Mouse (Mus musculus) CD8-positive naive resting alpha-beta T cell, adult 2 months (primary cell): ENCODE data around the gene Gm20683.
A peak's percentile ranks its signal among the peaks of the same experiment; 100 is the strongest.

Experiments used
- DNase-seq, 2 experiments: peaks; one replicate each; pipeline ENCODE4 v3.0.0; 2022; ENCODE audit warnings: low read depth in 2 of 2, low spot score in 2 of 2

The Gm20683 gene

DNA sequence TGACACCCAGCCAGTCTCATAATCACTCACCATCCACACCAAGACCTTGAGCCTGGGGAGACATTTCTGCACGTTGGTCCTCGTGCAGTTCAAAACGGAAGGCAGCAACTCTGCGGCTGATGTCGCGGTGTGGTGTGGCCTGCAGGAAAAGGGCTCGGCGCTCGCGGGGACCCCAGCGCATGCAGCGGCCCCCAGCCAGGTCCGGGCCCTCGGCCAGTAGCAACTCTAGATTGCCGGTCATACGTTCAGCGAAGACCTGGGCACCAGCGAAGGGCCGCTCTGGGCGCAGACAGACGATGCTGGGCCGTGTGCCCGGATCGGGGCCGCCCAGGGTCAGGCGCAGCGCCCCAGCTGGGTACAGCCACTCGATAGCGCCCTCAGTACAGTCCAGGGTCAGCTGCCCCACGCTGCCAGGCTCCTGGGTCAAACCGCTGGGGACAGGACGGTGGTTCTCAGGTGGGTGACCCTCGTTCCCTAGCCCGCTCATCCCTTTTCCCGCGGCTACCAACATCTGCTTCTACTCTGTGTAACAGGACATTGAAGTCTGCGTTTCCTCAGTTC, 45.3 kb downstream of the Gm20683 start:
- no peak for DNase-seq

DNA sequence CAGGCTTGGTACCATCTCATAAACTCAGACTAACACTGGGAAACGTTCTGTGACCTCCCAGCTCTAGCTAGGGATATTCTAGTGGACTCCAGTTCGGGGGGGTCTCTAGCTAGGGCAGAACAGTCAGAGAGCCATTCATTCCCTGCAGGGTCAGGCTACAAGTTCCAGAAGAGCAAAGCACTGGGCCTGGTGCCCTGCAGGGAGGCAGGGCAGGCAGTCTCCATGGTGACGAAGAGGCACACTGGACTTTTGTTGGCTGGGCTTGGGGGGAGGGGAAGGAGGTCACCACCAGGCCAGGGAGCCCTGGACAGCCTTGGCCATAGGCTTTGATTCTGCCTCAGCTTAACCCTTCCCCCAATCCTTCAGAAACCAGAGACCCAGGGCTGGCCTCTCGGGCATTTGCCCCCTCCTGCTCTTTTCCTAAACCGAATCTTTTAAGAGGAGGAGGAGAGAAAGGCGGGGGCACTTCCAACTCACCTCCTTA, 45.9 kb downstream of the Gm20683 start, which contains the start of gene AC134908.4:
Gene AC134908.4, minus strand, starts transcription at position 51 of the 484 bp plus-strand sequence.
- no peak for DNase-seq

DNA sequence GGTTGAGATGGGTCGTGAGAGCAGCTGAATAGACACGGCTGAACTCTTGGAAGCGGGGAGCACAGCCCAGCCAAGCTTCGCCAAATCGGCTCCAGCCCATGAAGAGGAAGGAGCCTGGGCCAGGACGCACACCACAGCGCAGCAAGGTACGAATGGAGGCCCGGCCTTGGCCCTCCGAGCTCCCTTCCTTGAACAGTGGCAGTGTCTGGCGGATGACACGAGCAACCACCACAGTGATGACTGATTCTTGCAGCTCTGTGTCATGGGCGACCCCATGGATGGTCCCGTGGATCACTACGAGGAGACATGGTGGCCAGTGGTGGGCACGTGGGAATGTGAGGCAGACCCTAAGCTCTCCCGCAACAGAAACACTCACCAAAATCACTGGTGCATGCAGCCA, 46.6 kb downstream of the Gm20683 start:
- no peak for DNase-seq

DNA sequence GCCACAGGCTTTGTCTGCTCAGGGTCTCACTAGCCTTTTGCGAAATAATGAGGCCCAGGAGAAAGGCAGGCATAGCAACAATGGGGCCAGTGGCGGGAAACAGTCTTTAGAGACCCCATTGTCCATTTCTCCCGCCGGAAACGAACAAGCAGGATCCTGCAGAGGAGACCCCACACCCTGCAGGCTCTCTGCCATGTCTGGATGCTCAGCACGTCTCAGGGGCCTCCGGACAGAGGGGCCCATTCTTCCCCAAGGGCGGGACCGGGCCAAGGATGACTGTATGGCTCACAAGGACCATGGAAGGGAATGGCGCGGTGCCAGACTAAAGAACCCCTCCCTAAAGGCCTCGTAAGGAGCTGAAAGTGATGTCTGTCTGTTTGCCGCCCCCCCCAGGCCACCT, 47.4 kb downstream of the Gm20683 start:
- no peak for DNase-seq

DNA sequence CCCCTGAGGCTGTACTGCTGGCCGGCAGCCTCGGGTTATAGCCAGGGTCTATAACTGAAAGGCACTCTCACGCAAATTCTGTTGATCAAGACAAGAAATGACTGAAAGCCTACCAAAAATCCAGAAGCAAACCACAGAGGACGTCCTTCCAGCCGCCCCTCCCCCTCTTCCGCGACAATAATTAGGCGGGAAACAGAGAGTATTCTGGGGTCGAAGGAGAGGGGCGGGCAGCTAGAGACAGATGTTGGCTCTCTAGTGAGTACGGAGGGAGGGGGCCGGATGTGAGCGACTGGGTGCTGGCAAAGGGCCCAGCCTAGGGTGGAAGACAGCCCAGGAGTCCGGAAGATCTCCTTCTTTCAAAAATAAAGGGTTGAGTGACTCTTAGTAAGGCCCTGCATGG, 48.9 kb downstream of the Gm20683 start, which contains the start of gene Fam173a:
Gene Fam173a, minus strand, starts transcription at position 287 of the 400 bp plus-strand sequence.
- DNase-seq: peak; percentile 63 to 75

DNA sequence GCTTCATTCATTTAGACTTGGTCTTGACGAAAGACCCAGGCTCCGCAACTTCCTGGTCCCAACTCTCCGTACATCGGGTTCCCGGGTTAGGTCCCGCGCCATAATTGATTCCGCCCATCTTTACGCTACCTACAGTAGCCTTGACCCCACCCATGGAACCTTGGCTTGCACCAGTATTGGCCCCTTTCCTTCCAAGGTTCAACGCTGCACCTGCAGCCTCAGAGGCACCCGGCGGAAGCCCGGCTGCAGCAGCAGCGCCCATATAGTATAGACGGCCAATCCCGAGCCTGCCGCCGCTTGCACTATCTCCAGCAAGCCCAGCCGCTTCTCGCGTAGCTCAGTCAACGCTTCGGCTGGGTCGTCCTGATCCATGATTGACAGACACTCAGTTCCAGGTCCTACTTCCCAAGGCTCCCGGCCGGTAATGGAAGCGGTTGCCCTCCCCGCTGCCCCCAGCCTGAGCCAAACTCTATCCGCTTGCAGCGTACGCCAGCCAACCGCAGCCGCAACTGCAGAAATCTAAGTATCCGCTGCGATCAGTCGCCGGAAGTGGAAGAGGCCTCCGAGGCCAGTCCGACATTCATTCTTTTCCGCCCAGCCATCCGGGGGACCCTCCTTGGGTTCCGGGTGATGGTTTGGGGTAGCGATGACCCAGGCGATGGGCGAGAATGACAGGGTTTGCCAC, 49.6 kb downstream of the Gm20683 start:
- DNase-seq: peak; percentile 80 to 87

DNA sequence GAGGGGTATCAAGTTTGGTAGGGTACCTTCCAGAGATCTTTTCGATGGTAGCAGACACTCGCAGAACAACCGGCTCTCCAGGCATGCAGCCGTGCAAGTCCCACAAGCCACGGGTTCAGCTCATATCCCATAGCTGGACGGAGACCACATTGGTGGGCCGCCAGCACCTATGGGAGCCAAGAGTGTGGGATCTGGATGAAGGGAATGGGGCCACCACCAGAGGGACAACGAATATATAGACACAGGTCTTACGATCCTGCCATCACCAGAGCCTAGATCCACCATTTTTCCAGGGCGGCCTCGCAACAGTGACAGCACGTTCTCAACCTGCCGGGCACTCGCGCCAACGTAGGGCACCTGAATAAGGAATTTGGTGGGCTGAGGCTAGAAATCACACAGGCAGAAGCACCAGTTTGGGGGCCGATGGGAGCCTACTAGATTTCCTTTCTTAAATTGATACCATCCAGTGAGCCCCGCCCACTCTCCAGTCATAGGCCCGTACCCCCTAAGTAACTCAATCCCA, 50.2 kb downstream of the Gm20683 start:
- DNase-seq: no peak

DNA sequence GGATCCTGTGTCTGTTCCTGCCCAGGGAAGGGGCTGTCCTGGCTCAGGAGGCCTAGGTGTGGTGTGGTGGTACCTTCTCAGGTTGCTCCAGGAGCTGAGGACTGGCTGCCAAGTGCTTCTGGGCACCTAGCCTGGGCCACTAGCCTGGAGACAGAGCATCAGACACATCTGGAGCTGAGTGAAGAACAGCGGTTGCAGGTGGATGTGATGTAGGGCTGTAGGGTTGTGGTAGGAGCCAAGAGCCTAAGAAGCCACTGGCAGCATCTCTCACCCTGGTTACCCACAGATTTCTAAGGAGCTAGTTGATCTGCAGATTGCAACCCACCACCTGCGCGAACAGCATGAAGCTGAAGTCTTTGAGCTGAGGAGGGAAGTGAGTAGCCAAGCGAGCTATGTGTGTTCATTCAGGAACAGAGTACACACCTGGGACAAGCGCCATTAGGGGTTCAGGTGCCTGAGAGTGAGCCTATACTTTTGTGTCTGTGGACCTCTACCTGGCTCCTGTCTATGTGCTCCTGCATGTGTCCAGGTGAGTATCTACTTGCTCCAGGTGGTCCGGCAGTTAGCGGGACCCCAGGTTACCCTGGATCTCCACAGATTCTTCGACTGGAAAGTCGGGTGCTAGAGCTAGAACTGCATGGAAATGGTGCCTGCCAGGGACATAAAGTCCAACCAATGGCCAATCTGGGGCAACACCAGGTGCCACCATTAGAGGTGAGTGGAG, 54.6 kb downstream of the Gm20683 start:
- DNase-seq: no peak

DNA sequence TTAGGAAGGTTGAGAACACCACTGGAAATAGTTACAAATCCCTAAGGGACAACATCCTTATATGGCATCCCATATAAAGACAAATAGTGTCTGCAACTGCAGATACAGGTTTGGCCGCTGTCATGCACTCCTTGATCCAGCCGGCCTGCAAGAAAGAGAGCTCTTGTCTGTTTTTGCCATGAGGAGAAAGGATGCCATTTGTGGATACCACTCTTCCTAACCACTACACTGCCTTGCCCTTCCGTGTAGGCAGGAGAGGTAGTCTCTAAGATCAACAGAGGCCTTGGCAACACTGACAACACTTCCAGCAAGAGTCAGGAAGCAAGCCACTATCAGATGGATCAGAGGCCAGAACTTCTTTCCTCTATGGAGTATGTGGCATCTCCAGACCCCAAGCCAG, 55.3 kb downstream of the Gm20683 start, which contains the start of gene Ccdc78:
Gene Ccdc78, plus strand, starts transcription at position 301 of the 400 bp plus-strand sequence.
- no peak for DNase-seq

DNA sequence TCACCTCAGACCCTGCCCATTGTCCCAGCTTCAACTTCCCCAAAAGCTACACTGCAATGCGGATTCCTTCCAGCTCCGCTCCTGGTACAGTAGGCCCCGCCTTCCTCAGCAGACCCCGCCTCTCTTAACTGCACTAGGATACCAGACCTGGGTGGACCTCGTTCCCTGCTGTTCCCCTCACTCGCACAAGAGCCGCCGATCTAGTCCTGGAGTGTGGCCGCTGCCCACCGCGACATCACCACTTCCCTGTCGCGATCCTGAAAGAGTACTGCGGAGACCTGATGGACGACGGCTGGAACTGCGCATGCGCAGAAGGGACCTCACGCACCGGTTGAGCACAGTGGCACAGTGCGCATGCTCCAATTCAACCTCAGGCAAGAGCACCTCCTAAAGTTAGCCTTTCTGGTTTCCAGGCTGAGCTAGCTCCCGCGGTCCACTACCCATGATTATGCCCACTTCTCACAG, 56.2 kb downstream of the Gm20683 start, which contains the start of gene Haghl:
Gene Haghl, minus strand, starts transcription at position 393 of the 465 bp plus-strand sequence.
- peak; percentile 94 for DNase-seq
